Mouse (Mus musculus) heart, embryonic 14.5 days (tissue): ENCODE measurements around the gene Scd4. TPM values are rescaled to one million over a fixed set of nuclear protein-coding genes. Genes with fewer than 3 reads are reported as not detected.
"Not testable (repeated sequence)": the region's sequence is repeated elsewhere in the genome, so short reads cannot be mapped to it uniquely, and the experiment has no call there.

Experiments used
- ATAC-seq: fragments of 200-750 bp; cut with Nextera tagmentation; 2 replicates; pipeline ENCODE4 v1.8.0; 2017; ENCODE audit warnings: low read depth, moderate TSS enrichment; ENCODE audit not compliant: insufficient number of reproducible peaks, insufficient read depth, low FRiP score
- H3K27ac ChIP-seq, 2 experiments: fragments of 200-500 bp in 1 of 2; fragments of 300-500 bp in 1 of 2; sonication (generic) in 1 of 2; replicated peaks in 1 of 2; 2 replicates each; pipeline ENCODE4 v1.5.1; 2012 to 2014; ENCODE audit warnings: low read depth in 2 of 2, low read length in 2 of 2, control low read depth in 1 of 2, mild to moderate bottlenecking in 1 of 2, mixed read lengths in 1 of 2; ENCODE audit not compliant: control insufficient read depth in 1 of 2, insufficient read depth in 1 of 2
- H3K27me3 ChIP-seq: fragments of 300-500 bp; sonication (generic); 2 replicates; pipeline ENCODE4 v1.6.1; 2014; ENCODE audit warnings: mild to moderate bottlenecking, low read length, control low read depth; ENCODE audit not compliant: control insufficient read depth, insufficient read depth
- H3K36me3 ChIP-seq: fragments of 300-500 bp; sonication (generic); 2 replicates; pipeline ENCODE4 v1.6.1; 2014; ENCODE audit warnings: mild to moderate bottlenecking, control low read depth, low read length, mixed read lengths; ENCODE audit not compliant: control insufficient read depth, insufficient read depth
- H3K4me1 ChIP-seq, 2 experiments: fragments of 200-500 bp in 1 of 2; fragments of 300-500 bp in 1 of 2; sonication (generic) in 1 of 2; 2 replicates each; pipeline ENCODE4 v1.6.1; 2012 to 2014; ENCODE audit warnings: low read length in 2 of 2, control low read depth in 1 of 2, mixed read lengths in 1 of 2; ENCODE audit not compliant: control insufficient read depth in 2 of 2, insufficient read depth in 2 of 2
- H3K4me2 ChIP-seq: fragments of 300-500 bp; sonication (generic); 2 replicates; pipeline ENCODE4 v1.6.1; 2014; ENCODE audit warnings: mild to moderate bottlenecking, low read length
- H3K4me3 ChIP-seq, 2 experiments: fragments of 200-500 bp in 1 of 2; fragments of 300-500 bp in 1 of 2; sonication (generic) in 1 of 2; 2 replicates each; pipeline ENCODE4 v1.5.1; 2012 to 2014; ENCODE audit warnings: low read length in 2 of 2, mild to moderate bottlenecking in 2 of 2, control low read depth in 1 of 2, low read depth in 1 of 2, moderate library complexity in 1 of 2; ENCODE audit not compliant: control insufficient read depth in 1 of 2, insufficient read depth in 1 of 2
- H3K9ac ChIP-seq: fragments of 300-500 bp; sonication (generic); 2 replicates; pipeline ENCODE4 v1.6.1; 2014; ENCODE audit warnings: mild to moderate bottlenecking, low read length
- H3K9me3 ChIP-seq: fragments of 300-500 bp; sonication (generic); 2 replicates; pipeline ENCODE4 v1.6.1; 2016; ENCODE audit warnings: low read length, control low read depth; ENCODE audit not compliant: control insufficient read depth
- WGBS: fragments of 180-500 bp; shearing (Covaris S2); extraction: QIAGEN DNeasy Blood & Tissue Kit; methylation state at CpG from one replicate; pipeline ENCODE4 v1.1.7; 2014; 5-methylcytosine and 5-hydroxymethylcytosine counted together
- polyA plus RNA-seq: library from polyadenylated mRNA; unstranded; fragments of >200 nt; fragmentation: Nextera tagmentation; extraction: Ambion mirVana; gene quantifications from 2 replicates; pipeline ENCODE4 v1.2.1, GENCODE M21; 2014

Scd4 gene
- polyA plus RNA-seq, 1 experiment from 2014 or later: 2.1 TPM

- Histone ChIP-seq H3K27ac (no peak overlapping the region), H3K4me2 (no peak overlapping the region), H3K27me3 (no peaks in the 10 kb centered on the region), H3K9ac (no peak overlapping the region), H3K9me3 (no peaks in the 10 kb centered on the region), H3K4me1 (peaks cover under 1 to 3% of the 10 kb centered on the region in 2 experiments; a peak in 2 of 4 replicates), H3K4me3 (no peak overlapping the region), H3K36me3 (peaks cover 82% of the 10 kb centered on the region)
- ATAC-seq: no peak
- 59% methylated on average over 7 of the region's 7 CpGs for WGBS
Measured at GRCm38 (mm10) chr19:44306171-44306570, 26.7 kb upstream of the Scd4 start.

GRCm38 (mm10) chr19:44307101-44307914, 25.6 kb upstream of the Scd4 start:
- no peaks in the 10 kb centered on the region for H3K27me3 ChIP-seq
- no peak for ATAC-seq
- H3K27ac ChIP-seq: no peak overlapping the region
- no peak overlapping the region for H3K4me3 ChIP-seq
- H3K4me2 ChIP-seq: no peak overlapping the region
- peaks cover 71% of the 10 kb centered on the region for H3K36me3 ChIP-seq
- WGBS: 86% methylated on average over 9 of the region's 9 CpGs
- H3K9me3 ChIP-seq: no peaks in the 10 kb centered on the region
- no peak overlapping the region for H3K9ac ChIP-seq
- H3K4me1 ChIP-seq: peaks cover 5 to 8% of the 10 kb centered on the region in 2 experiments

GRCm38 (mm10) chr19:44307915-44308470, 24.9 kb upstream of the Scd4 start:
- peaks cover 64% of the 10 kb centered on the region for H3K36me3 ChIP-seq
- H3K4me1 ChIP-seq: peaks cover 5 to 8% of the 10 kb centered on the region in 2 experiments
- H3K27ac ChIP-seq: no peak overlapping the region
- H3K4me3 ChIP-seq: no peak overlapping the region
- H3K9me3 ChIP-seq: no peaks in the 10 kb centered on the region
- H3K9ac ChIP-seq: no peak overlapping the region
- ATAC-seq: no peak
- H3K4me2 ChIP-seq: no peak overlapping the region
- no peaks in the 10 kb centered on the region for H3K27me3 ChIP-seq
- WGBS: 83% methylated on average over 6 of the region's 6 CpGs

GRCm38 (mm10) chr19:44308611-44309246, 24.2 kb upstream of the Scd4 start:
- no peak for ATAC-seq
- H3K27ac ChIP-seq: no peak overlapping the region
- H3K9ac ChIP-seq: no peak overlapping the region
- no peak overlapping the region for H3K4me2 ChIP-seq
- no peaks in the 10 kb centered on the region for H3K9me3 ChIP-seq
- peaks cover 56% of the 10 kb centered on the region for H3K36me3 ChIP-seq
- no peak overlapping the region for H3K4me3 ChIP-seq
- 91% methylated on average over 8 of the region's 8 CpGs for WGBS
- peaks cover 5 to 8% of the 10 kb centered on the region in 2 experiments for H3K4me1 ChIP-seq
- H3K27me3 ChIP-seq: no peaks in the 10 kb centered on the region

GRCm38 (mm10) chr19:44309351-44310154, 23.3 kb upstream of the Scd4 start:
- no peak overlapping the region for H3K4me3 ChIP-seq
- 81% methylated on average over 12 of the region's 12 CpGs for WGBS
- no peaks in the 10 kb centered on the region for H3K27me3 ChIP-seq
- H3K4me1 ChIP-seq: peaks cover 8 to 9% of the 10 kb centered on the region in 2 experiments
- no peaks in the 10 kb centered on the region for H3K9me3 ChIP-seq
- H3K4me2 ChIP-seq: no peak overlapping the region
- H3K27ac ChIP-seq: no peak overlapping the region
- no peak overlapping the region for H3K9ac ChIP-seq
- no peak for ATAC-seq
- peaks cover 48% of the 10 kb centered on the region for H3K36me3 ChIP-seq

GRCm38 (mm10) chr19:44310155-44310575, 22.7 kb upstream of the Scd4 start:
- peaks cover 42% of the 10 kb centered on the region for H3K36me3 ChIP-seq
- not testable (repeated sequence) for H3K9me3 ChIP-seq, H3K4me1 ChIP-seq, H3K4me3 ChIP-seq, H3K27me3 ChIP-seq, ATAC-seq, H3K27ac ChIP-seq, H3K9ac ChIP-seq, H3K4me2 ChIP-seq
- WGBS: 81% methylated on average over 1 of the region's 1 CpGs

- no peaks in the 10 kb centered on the region for H3K9me3 ChIP-seq
- H3K36me3 ChIP-seq: peaks cover 36% of the 10 kb centered on the region
- H3K4me3 ChIP-seq: no peak overlapping the region
- no peak overlapping the region for H3K27ac ChIP-seq
- peaks cover 9 to 11% of the 10 kb centered on the region in 2 experiments for H3K4me1 ChIP-seq
- H3K27me3 ChIP-seq: no peaks in the 10 kb centered on the region
- 60% methylated on average over 5 of the region's 5 CpGs for WGBS
- no peak overlapping the region for H3K4me2 ChIP-seq
- ATAC-seq: no peak
- no peak overlapping the region for H3K9ac ChIP-seq
Measured at GRCm38 (mm10) chr19:44310814-44311213, 22.1 kb upstream of the Scd4 start.
